Mouse (Mus musculus) left cerebral cortex, adult 18-20 months (tissue): Measurements from ENCODE around the gene C7. TPM values are rescaled to one million over a fixed set of nuclear protein-coding genes. Genes with fewer than 3 reads are reported as not detected.
"Not testable (repeated sequence)": the region's sequence is repeated elsewhere in the genome, so short reads cannot be mapped to it uniquely, and the experiment has no call there.

Source experiments
- DNase-seq, 2 experiments: peaks; one replicate each; pipeline ENCODE4 v3.0.0; 2021 to 2022; ENCODE audit warnings: low spot score in 2 of 2, mixed read lengths in 1 of 2
- long read RNA-seq, 2 experiments: library from polyadenylated mRNA; stranded (forward); transcript quantifications; one replicate each; pipeline ENCODE4 v2.0.0; 2021
- total RNA-seq, 2 experiments: library from RNA; stranded (reverse); gene quantifications; 2 replicates each; pipeline ENCODE4 v1.2.3; 2021

C7 gene
- total RNA-seq = under 1 TPM; 0.35 to 0.74 TPM
- long read RNA-seq, experiment 1 = 0 reads
- long read RNA-seq, experiment 2 = 0 reads

DNA sequence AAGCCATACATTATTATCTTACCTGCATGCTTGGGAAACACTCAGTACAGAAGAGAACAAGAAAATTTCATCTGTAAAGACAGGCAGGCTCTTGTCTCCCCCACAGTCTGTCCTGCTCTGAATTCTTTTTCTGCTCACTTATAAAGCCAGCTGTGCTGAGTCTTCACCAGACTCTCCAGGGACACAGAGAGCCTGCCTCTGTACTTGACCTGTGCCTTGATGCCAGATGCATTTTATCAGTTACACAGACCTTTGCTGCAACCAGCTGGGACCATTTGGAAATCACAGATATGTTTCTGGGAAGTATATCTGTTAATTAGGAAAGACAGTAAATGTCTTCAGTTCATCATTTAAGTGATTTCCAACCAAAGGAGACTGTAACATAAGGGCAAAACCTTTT, at the start of gene C7:
Gene C7, minus strand, starts transcription at position 106 of the 400 bp plus-strand sequence.
- DNase-seq = no peak

- DNase-seq = no peak
Measured at GRCm38 (mm10) chr15:5112651-5113050, 49.1 kb upstream of the C7 start.

- DNase-seq = no peak
Measured at GRCm38 (mm10) chr15:5108655-5109040, 45.1 kb upstream of the C7 start.

- no peak for DNase-seq
Measured at GRCm38 (mm10) chr15:5107686-5108654, 44.4 kb upstream of the C7 start, which contains the start of gene Card6. Card6 (minus strand) TSS chr15:5108539.

DNA sequence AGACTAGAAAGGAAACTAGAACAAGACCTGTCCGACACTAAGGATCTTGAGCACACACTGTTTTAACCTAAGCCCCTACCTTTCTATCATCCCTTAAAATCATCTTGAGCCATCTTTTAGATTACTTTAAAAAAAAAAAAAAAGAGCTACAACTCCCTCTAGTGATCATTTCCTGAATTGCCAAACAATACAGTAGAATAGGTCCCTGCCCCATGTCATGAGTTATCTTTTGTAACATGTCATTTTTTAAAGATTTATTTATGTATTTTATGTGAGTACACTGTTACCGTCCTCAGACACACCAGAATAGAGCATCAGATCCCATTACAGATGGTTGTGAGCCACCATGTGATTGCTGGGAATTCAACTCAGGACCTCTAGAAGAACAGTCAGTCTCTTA, 42.8 kb upstream of the C7 start:
- DNase-seq = no peak

DNA sequence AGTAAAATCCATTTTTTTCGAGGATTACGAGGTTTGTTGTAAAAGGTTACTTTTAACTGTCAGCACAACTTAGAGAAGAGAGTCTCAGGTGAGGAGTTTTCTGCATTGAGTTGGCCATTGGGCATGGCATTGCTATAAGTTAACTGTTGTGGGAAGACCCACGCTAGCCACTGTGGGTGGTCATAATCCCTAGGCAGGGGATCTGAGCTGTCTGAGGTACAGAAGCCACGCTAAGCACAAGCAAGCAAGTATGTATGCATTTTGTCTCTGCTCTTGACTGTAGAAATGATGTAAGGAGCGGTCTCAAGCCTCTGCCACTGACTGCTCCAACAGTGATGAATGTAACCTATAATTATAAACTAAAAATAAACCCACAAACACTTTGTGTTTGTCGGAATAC, 42.4 kb upstream of the C7 start:
- no peak for DNase-seq

DNA sequence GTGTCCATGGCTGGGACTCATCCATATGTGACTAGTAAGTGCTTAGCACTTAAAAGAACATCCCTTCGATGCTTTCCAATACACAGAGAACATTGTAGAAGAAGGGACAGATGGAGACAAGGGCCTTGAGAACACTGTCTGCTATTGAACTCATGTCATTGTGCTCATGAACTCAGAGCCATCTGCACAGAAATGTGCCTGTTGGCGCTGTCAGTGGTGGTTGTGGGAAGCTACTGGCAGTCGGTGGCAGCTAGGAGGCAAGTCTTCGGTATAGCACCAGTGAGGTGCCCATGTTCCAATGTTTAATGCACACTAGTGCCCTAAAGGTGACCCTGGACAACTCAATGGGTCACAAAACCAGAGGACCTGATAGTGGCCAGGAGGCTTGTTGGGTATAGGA, 38.8 kb upstream of the C7 start:
- no peak for DNase-seq

GRCm38 (mm10) chr15:5097376-5097775, 33.8 kb upstream of the C7 start:
- no peak for DNase-seq

DNA sequence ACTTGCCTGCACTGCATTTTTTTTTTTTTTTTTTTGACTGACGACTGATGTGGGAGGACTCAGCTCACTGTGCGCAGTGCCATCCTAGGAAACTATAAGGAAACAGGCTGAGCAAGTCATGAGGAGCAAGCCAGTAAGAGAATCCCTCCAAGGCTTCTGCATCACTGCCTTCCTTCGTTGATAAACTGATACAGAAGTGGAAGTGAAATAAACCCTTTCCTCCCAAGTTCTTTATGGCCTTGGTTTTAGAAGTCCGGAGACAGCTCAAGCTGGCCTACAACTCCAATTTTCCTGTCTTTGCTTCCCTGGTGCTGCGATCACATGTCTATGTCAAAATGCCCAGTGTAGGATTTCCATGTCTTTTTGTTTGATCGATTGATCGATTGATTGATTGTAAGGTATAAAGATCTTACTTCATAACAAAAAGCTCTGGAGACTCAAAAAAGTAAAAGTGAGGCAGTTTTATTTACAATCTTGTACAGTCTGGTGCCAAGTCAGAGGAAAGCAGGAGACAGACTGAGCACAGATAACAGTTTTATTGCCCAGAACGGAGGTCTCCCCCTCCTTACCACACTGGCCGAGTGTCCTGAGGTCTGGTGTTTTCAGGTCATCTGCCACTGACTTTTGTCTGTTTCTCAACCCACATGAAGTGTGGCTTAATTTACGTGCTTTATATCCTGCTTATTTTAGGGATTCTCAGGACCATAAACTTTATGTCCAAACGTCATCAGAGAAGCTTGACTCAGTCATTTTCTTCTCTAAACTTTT, 32.2 kb upstream of the C7 start:
- no peak for DNase-seq

DNA sequence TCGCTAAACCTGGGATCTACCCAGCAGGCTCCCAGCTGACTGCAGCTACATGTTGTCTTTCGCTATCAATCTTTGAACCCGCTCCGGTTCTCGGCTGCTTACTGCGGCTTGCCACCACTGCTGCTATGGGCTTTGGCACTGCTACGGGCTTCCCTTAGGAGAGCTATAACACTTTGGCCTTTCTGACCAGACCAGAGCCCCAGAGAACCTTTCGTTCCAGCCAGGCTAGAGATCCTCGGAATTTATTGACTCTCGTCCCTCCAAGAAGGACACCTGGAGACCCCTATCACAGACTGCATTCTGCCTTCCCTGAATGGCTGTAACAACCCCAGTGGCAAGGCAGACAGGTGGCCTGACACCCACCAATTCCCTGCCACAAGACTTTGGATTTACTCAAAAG, 26.6 kb upstream of the C7 start:
- no peak for DNase-seq

DNA sequence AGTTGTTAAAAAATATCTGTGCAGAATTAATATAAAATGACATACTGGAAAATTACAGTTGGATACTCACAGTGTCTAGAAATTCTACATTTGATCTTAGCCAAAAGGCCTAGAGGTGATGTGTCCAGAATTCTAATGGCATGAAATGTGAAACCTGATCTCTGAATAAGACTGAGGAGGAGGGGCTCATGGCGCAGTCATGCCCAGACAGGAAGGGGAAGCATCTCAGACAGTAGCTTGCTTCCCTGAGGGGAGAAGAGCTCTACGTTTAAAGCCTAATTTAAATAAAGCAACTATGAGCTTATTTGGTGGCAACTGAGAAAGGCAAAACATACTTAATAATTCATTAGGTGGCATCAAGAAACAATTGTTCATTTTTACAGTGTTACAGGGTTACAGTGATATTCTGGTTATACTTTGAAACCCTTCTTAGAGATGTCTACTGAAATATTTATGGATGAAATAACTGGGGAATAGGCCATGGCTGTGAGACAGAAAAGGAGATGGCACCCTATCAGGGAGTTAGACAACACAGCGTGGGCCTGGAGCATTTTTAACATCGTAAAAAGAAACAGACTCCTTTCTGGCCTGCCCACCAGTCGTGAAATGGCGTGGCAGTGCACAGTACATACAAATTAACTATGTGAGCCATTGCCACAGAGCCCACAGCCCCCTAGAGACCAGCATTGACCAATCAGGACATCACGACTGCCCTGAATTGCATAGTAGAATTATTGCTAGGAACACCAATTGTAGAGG, 25.5 kb upstream of the C7 start:
- DNase-seq = no peak

GRCm38 (mm10) chr15:5086162-5086561, 22.6 kb upstream of the C7 start:
- no peak for DNase-seq

GRCm38 (mm10) chr15:5081235-5081634, 17.7 kb upstream of the C7 start:
- DNase-seq = no peak

GRCm38 (mm10) chr15:5068801-5069518, 5.4 kb upstream of the C7 start:
- DNase-seq = peak; percentile 55 to 71

DNA sequence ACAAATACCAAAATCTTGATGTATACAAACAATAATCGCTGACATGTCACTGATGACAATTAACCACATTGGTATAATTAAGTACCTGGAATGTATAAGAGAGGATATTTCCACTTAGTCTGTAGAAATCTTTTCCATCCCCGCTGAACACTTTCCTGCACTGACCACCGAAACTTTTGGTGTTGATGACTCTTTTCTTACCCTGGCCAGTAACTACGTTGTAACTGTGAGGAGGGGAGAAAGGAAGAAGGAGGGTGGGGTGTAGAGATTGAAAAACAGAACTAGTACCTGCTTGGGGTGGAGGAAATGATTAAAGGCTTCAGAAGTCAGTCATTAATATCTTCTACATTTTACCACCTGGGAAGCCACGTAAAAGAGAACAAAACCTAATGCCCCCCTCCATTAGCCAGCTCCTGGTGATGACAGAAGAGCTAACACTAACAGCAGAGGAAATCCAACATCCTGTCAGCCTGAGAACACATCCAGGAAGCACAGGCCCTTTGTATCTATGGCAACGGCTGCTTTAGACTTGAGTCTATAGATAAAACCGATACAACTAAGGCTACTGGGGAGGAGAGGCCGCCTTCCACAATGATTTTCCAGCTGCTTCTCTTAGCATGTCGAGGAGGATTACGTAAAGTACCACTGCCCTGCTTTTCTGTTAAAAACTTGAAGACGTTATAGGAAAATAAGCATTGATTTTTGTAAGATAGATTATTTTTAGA, 17.8 kb downstream of the C7 start:
- DNase-seq = peak; percentile 23 to 40

GRCm38 (mm10) chr15:5029256-5029655, 34.3 kb downstream of the C7 start:
- no peak for DNase-seq

- DNase-seq = not testable (repeated sequence)
Measured at GRCm38 (mm10) chr15:5023479-5024265, 39.9 kb downstream of the C7 start.

DNA sequence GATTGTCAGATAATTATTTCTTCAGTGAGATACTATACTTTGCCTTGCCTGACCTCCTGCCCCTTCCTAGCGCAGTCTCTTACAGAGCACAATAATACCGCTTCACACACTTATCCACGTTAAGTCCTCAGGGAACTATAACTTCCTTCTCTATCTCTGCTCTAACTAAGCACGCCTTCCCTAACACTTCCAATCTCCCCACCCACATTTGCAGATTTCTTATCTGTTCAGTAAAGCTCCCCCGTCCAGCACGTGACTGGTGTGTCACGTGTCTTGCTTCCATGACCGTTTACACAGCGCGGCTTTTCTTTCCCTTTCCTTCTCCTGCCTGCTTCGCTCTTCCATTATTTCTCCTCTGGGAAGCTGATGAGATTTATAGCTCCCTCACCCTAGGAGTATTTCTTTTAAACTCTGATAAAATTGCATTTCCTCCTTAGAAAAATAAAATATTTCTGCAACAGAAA, 53.9 kb downstream of the C7 start:
- no peak for DNase-seq
